13 mouse cellular contexts compared by ENCODE assay signal in genomic region chr17:30241720-30242322, GRCm38 (mm10).
DNase-seq lines count a peak whose midpoint lies in the region; ATAC-seq lines count a peak whose summit lies in the region.
"Had no signal": no experiment of that assay in that cellular context is flagged by ENCODE, and none has a peak within 500 bp of the region (broad histone marks: within the 10 kb centered on the region; RNA-seq: fewer than 3 reads in every experiment).

No protein-coding gene starts in this region.

- no peaks in the 10 kb centered on the region for H3K9me3 ChIP-seq in lung, embryonic 16.5 days (ENCODE audit: control insufficient read depth, low read length)
- H3K9me3 ChIP-seq in forebrain, embryonic 14.5 days (replicated peaks; ENCODE audit: control insufficient read depth, low read length): no peaks in the 10 kb centered on the region
- no peaks in the 10 kb centered on the region for H3K9me3 ChIP-seq in midbrain, embryonic 15.5 days
- H3K9me3 ChIP-seq in liver, embryonic 12.5 days (replicated peaks): no peaks in the 10 kb centered on the region
- H3K9me3 ChIP-seq: embryonic facial prominence, embryonic 13.5 days; limb, embryonic 10.5 days; liver, embryonic 15.5 days had no signal

- no peak overlapping the region for H3K9ac ChIP-seq in lung, embryonic 16.5 days (ENCODE audit: low read length)
- no peak overlapping the region for H3K9ac ChIP-seq in forebrain, embryonic 14.5 days (ENCODE audit: low read length)
- no peak overlapping the region for H3K9ac ChIP-seq in midbrain, embryonic 15.5 days
- no peak overlapping the region for H3K9ac ChIP-seq in liver, embryonic 12.5 days
- H3K9ac ChIP-seq: embryonic facial prominence, embryonic 13.5 days; liver, embryonic 15.5 days had no signal

- H3K4me1 ChIP-seq in lung, embryonic 16.5 days (replicated peaks; ENCODE audit: control insufficient read depth, insufficient read depth, low read length): peaks cover 14% of the 10 kb centered on the region
- peaks cover 18% of the 10 kb centered on the region for H3K4me1 ChIP-seq in forebrain, embryonic 14.5 days (ENCODE audit: control insufficient read depth, insufficient read depth, low read length)
- H3K4me1 ChIP-seq in midbrain, embryonic 15.5 days: peaks cover 52% of the 10 kb centered on the region
- peaks cover 20% of the 10 kb centered on the region for H3K4me1 ChIP-seq in liver, embryonic 12.5 days

- H3K27me3 ChIP-seq in lung, embryonic 16.5 days (ENCODE audit: control insufficient read depth, insufficient read depth, low read depth, low read length): no peaks in the 10 kb centered on the region
- H3K27me3 ChIP-seq in forebrain, embryonic 14.5 days (replicated peaks; ENCODE audit: control insufficient read depth, insufficient read depth, low read length): no peaks in the 10 kb centered on the region
- no peaks in the 10 kb centered on the region for H3K27me3 ChIP-seq in midbrain, embryonic 15.5 days (replicated peaks)
- no peaks in the 10 kb centered on the region for H3K27me3 ChIP-seq in liver, embryonic 12.5 days (replicated peaks)
- H3K27me3 ChIP-seq: embryonic facial prominence, embryonic 13.5 days; liver, embryonic 15.5 days had no signal

- no peaks in the 10 kb centered on the region for H3K36me3 ChIP-seq in lung, embryonic 16.5 days (ENCODE audit: control insufficient read depth, insufficient read depth, low read length)
- no peaks in the 10 kb centered on the region for H3K36me3 ChIP-seq in forebrain, embryonic 14.5 days (ENCODE audit: control insufficient read depth, insufficient read depth, low read length)
- H3K36me3 ChIP-seq in midbrain, embryonic 15.5 days (replicated peaks): no peaks in the 10 kb centered on the region
- H3K36me3 ChIP-seq in liver, embryonic 12.5 days: no peaks in the 10 kb centered on the region
- H3K36me3 ChIP-seq: embryonic facial prominence, embryonic 13.5 days; limb, embryonic 10.5 days; liver, embryonic 15.5 days had no signal

- ATAC-seq in cerebellum, adult (ENCODE audit: insufficient number of reproducible peaks, low FRiP score, low TSS enrichment): no peak
- peak; percentile 47; the same call in 1 of the 2 replicates for ATAC-seq in lung, embryonic 16.5 days (ENCODE audit: low read depth)
- ATAC-seq in forebrain, embryonic 14.5 days: peak; percentile 70
- no peak for ATAC-seq in midbrain, embryonic 15.5 days (replicated peaks)
- no peak for ATAC-seq in liver, embryonic 12.5 days

- 49% methylated on average over 17 of the region's 17 CpGs for WGBS in lung, embryonic 16.5 days
- WGBS in forebrain, embryonic 14.5 days: 29% methylated on average over 17 of the region's 17 CpGs
- WGBS in midbrain, embryonic 15.5 days: 52% methylated on average over 17 of the region's 17 CpGs
- WGBS in liver, embryonic 12.5 days (ENCODE audit: insufficient replicate concordance): 79% methylated on average over 17 of the region's 17 CpGs

- H3K4me3 ChIP-seq in lung, embryonic 16.5 days (ENCODE audit: low read length): no peak overlapping the region
- no peak overlapping the region for H3K4me3 ChIP-seq in forebrain, embryonic 14.5 days (ENCODE audit: low read depth, low read length)
- H3K4me3 ChIP-seq in midbrain, embryonic 15.5 days: no peak overlapping the region
- H3K4me3 ChIP-seq in liver, embryonic 12.5 days: no peak overlapping the region
- H3K4me3 ChIP-seq: embryonic facial prominence, embryonic 13.5 days; limb, embryonic 10.5 days; liver, embryonic 15.5 days had no signal

- intact Hi-C loops in gastrocnemius, postnatal 36 days (cut with DNase I): no loop called here

- DNase-seq in cerebellum, adult 9-11 months: peak; percentile 22
- no peak for DNase-seq in lung, postnatal 25 days (ENCODE audit: low spot score)
- DNase-seq in forebrain, embryonic 14.5 days (ENCODE audit: low spot score): peak; percentile 86
- DNase-seq in gastrocnemius, postnatal 36 days: no peak
- DNase-seq: adrenal gland, postnatal 25 days; layer of hippocampus, adult 9-11 months had no signal

- no peak overlapping the region for H3K4me2 ChIP-seq in lung, embryonic 16.5 days (ENCODE audit: low read depth, low read length)
- H3K4me2 ChIP-seq in forebrain, embryonic 14.5 days (ENCODE audit: low read length): no peak overlapping the region
- H3K4me2 ChIP-seq in midbrain, embryonic 15.5 days: no peak overlapping the region
- H3K4me2 ChIP-seq in liver, embryonic 12.5 days: no peak overlapping the region
- H3K4me2 ChIP-seq: embryonic facial prominence, embryonic 13.5 days; liver, embryonic 15.5 days had no signal

- no peak overlapping the region for H3K27ac ChIP-seq in lung, embryonic 16.5 days (ENCODE audit: low read length)
- H3K27ac ChIP-seq in forebrain, embryonic 14.5 days (ENCODE audit: low read depth, low read length): no peak overlapping the region
- 0 out of 2 replicates have a peak overlapping the region, but pooled peaks have one; percentile 5 for H3K27ac ChIP-seq in midbrain, embryonic 15.5 days
- H3K27ac ChIP-seq in liver, embryonic 12.5 days: no peak overlapping the region
- H3K27ac ChIP-seq: embryonic facial prominence, embryonic 13.5 days; liver, embryonic 15.5 days had no signal

Comparison
In these comparisons a context has a peak if more than half of its experiments do, and no peak if none do; other contexts are left out.
1. DNase-seq: peak in cerebellum, adult 9-11 months (single experiment) and forebrain, embryonic 14.5 days (single experiment); none in lung, postnatal 25 days (single experiment) and gastrocnemius, postnatal 36 days (0 of 2).
2. ATAC-seq: peak in lung, embryonic 16.5 days (single experiment) and forebrain, embryonic 14.5 days (single experiment); none in cerebellum, adult (single experiment), midbrain, embryonic 15.5 days (single experiment) and liver, embryonic 12.5 days (single experiment).